In genomic region chr2:115538691-115539283, GRCm38 (mm10) we compare ENCODE assay signal across 24 mouse cellular contexts. TPM values are rescaled to one million over a fixed set of nuclear protein-coding genes. Genes with fewer than 3 reads are reported as not detected.
DNase-seq lines count a peak whose midpoint lies in the region; ATAC-seq and TF ChIP-seq lines count a peak whose summit lies in the region.
"Had no signal": no experiment of that assay in that cellular context is flagged by ENCODE, and none has a peak within 500 bp of the region (broad histone marks: within the 10 kb centered on the region; RNA-seq: fewer than 3 reads in every experiment).

No protein-coding gene starts in this region.

- no peaks in the 10 kb centered on the region for H3K4me1 ChIP-seq in hindbrain, embryonic 11.5 days (replicated peaks; ENCODE audit: control insufficient read depth, insufficient read depth, low read length)
- H3K4me1 ChIP-seq in hindbrain, postnatal 0 days (ENCODE audit: insufficient read depth, low read length), result no peaks in the 10 kb centered on the region
- peaks cover 15% of the 10 kb centered on the region for H3K4me1 ChIP-seq in neural tube, embryonic 12.5 days
- H3K4me1 ChIP-seq: heart, embryonic 12.5 days; liver, embryonic 12.5 days had no signal

- H3K27me3 ChIP-seq in hindbrain, embryonic 11.5 days (ENCODE audit: control insufficient read depth, insufficient read depth, low read length), result no peaks in the 10 kb centered on the region
- H3K27me3 ChIP-seq in hindbrain, postnatal 0 days (ENCODE audit: insufficient read depth, low read length), result no peaks in the 10 kb centered on the region
- H3K27me3 ChIP-seq in neural tube, embryonic 12.5 days (replicated peaks), result no peaks in the 10 kb centered on the region
- H3K27me3 ChIP-seq: heart, embryonic 12.5 days; liver, embryonic 12.5 days; stomach, embryonic 15.5 days had no signal

- ATAC-seq in hindbrain, embryonic 11.5 days (ENCODE audit: low FRiP score), result peak; percentile 64
- ATAC-seq in hindbrain, postnatal 0 days, result no peak
- peak; percentile 73 for ATAC-seq in neural tube, embryonic 12.5 days (ENCODE audit: low FRiP score, low read depth)
- ATAC-seq: activated CD4-positive, CD25-positive, alpha-beta regulatory T cell, adult 4 months; liver, embryonic 12.5 days had no signal

- H3K36me3 ChIP-seq in hindbrain, embryonic 11.5 days (ENCODE audit: control insufficient read depth, insufficient read depth, low read length), result no peaks in the 10 kb centered on the region
- H3K36me3 ChIP-seq in hindbrain, postnatal 0 days (ENCODE audit: insufficient read depth, low read length), result no peaks in the 10 kb centered on the region
- H3K36me3 ChIP-seq in neural tube, embryonic 12.5 days, result no peaks in the 10 kb centered on the region
- H3K36me3 ChIP-seq: heart, embryonic 12.5 days; limb, embryonic 13.5 days; liver, embryonic 12.5 days; stomach, embryonic 15.5 days had no signal

- no peak overlapping the region for H3K9ac ChIP-seq in hindbrain, embryonic 11.5 days (ENCODE audit: low read depth, low read length)
- no peak overlapping the region for H3K9ac ChIP-seq in hindbrain, postnatal 0 days (replicated peaks; ENCODE audit: low read length)
- no peak overlapping the region for H3K9ac ChIP-seq in neural tube, embryonic 12.5 days
- H3K9ac ChIP-seq: heart, embryonic 12.5 days; limb, embryonic 13.5 days; liver, embryonic 12.5 days; stomach, embryonic 15.5 days had no signal

- H3K9me3 ChIP-seq in hindbrain, embryonic 11.5 days (ENCODE audit: control insufficient read depth, low read length), result no peaks in the 10 kb centered on the region
- H3K9me3 ChIP-seq in hindbrain, postnatal 0 days (ENCODE audit: low read length), result no peaks in the 10 kb centered on the region
- H3K9me3 ChIP-seq in neural tube, embryonic 12.5 days, result no peaks in the 10 kb centered on the region
- H3K9me3 ChIP-seq: heart, embryonic 12.5 days; limb, embryonic 13.5 days; liver, embryonic 12.5 days; stomach, embryonic 15.5 days had no signal

- no peak overlapping the region for H3K4me2 ChIP-seq in hindbrain, embryonic 11.5 days (replicated peaks; ENCODE audit: low read depth, low read length)
- H3K4me2 ChIP-seq in hindbrain, postnatal 0 days (ENCODE audit: low read depth, low read length), result no peak overlapping the region
- H3K4me2 ChIP-seq in neural tube, embryonic 12.5 days (replicated peaks), result 0 out of 2 replicates have a peak overlapping the region, but pooled peaks have one; percentile 24
- H3K4me2 ChIP-seq: heart, embryonic 12.5 days; limb, embryonic 13.5 days; liver, embryonic 12.5 days; midbrain, embryonic 11.5 days; stomach, embryonic 15.5 days had no signal

- peak overlapping the region; percentile 60 for H3K27ac ChIP-seq in hindbrain, embryonic 11.5 days (ENCODE audit: low read depth, low read length)
- H3K27ac ChIP-seq in hindbrain, postnatal 0 days, result no peak overlapping the region
- H3K27ac ChIP-seq in neural tube, embryonic 12.5 days, result no peak overlapping the region
- H3K27ac ChIP-seq: limb, embryonic 13.5 days; liver, embryonic 12.5 days; stomach, embryonic 15.5 days had no signal

- no peak for TF ChIP-seq CTCF in hindbrain, postnatal 0 days (IDR thresholded peaks at IDR 0.05; ENCODE audit: low read depth)

- H3K4me3 ChIP-seq in hindbrain, embryonic 11.5 days (ENCODE audit: low read depth, low read length), result no peak overlapping the region
- no peak overlapping the region for H3K4me3 ChIP-seq in hindbrain, postnatal 0 days (ENCODE audit: low read length)
- H3K4me3 ChIP-seq in neural tube, embryonic 12.5 days, result no peak overlapping the region
- H3K4me3 ChIP-seq: heart, embryonic 12.5 days; limb, embryonic 13.5 days; liver, embryonic 12.5 days; stomach, embryonic 15.5 days had no signal

- peak; percentile 34 for DNase-seq in embryo, embryonic 10.5 days (ENCODE audit: low spot score)
- DNase-seq in embryo, embryonic 9.5 days (ENCODE audit: extremely low spot score), result no peak
- DNase-seq in hindbrain, embryonic 11.5 days (ENCODE audit: low spot score), result peak; percentile 25
- no peak for DNase-seq in hindbrain, postnatal 0 days (ENCODE audit: low spot score)
- DNase-seq in neural tube, embryonic 10.5 days (ENCODE audit: extremely low spot score, low spot score), result no peak
- DNase-seq in cerebellum, adult 9-10 months, result no peak
- DNase-seq: adrenal gland, adult 8-10 months; cerebellum, adult 11-12 months; cerebellum, postnatal 14 days; gastrocnemius, postnatal 14 days; heart, postnatal 10 days; kidney, adult 18-20 months; kidney, postnatal 25 days; lung, adult 18-20 months; lung, postnatal 14 days; thymus, adult 18-20 months; thymus, postnatal 36 days had no signal

- WGBS in hindbrain, embryonic 11.5 days, result 50% methylated on average over 5 of the region's 5 CpGs
- WGBS in hindbrain, postnatal 0 days, result 48% methylated on average over 5 of the region's 5 CpGs
- WGBS in neural tube, embryonic 12.5 days, result 34% methylated on average over 5 of the region's 5 CpGs

RNA-seq across cellular contexts. Expression of gene BC052040, which starts 42.7 kb away (rescaled TPM):
- polyA plus RNA-seq in hindbrain, embryonic 11.5 days (2014; fragmentation: Nextera tagmentation; extraction: Ambion mirVana), result 21.7 and 24.2 TPM in 2 replicates
- 11.7 and 14.3 TPM in 2 replicates for total RNA-seq in hindbrain, postnatal 0 days (2014; rRNA removed)
- polyA plus RNA-seq in hindbrain, postnatal 0 days (2015; fragmentation: Nextera tagmentation; extraction: Ambion mirVana), result 11.2 and 13.7 TPM in 2 replicates
- 13.3 and 15.9 TPM in 2 replicates for polyA plus RNA-seq in neural tube, embryonic 12.5 days (2016; fragmentation: Nextera tagmentation; extraction: Ambion mirVana)

Comparison
In these comparisons a context has a peak if more than half of its experiments do, and no peak if none do; other contexts are left out.
1. DNase-seq: peak in embryo, embryonic 10.5 days (single experiment) and hindbrain, embryonic 11.5 days (single experiment); none in embryo, embryonic 9.5 days (single experiment), hindbrain, postnatal 0 days (single experiment), neural tube, embryonic 10.5 days (single experiment) and cerebellum, adult 9-10 months (single experiment).